Mouse (Mus musculus): ENCODE measurements at regions not wholly inside any gene's neighbourhood (a gene's known extent, or its start where the extent isn't known, plus 50 kb on each side); places are given as distances from the start of the nearest gene placed in this dataset.

- DNase-seq (ENCODE audit: low spot score): no peak
Observed at GRCm38 (mm10) chr11:89147990-89148389, 74.3 kb downstream of the Gm525 start.

DNA sequence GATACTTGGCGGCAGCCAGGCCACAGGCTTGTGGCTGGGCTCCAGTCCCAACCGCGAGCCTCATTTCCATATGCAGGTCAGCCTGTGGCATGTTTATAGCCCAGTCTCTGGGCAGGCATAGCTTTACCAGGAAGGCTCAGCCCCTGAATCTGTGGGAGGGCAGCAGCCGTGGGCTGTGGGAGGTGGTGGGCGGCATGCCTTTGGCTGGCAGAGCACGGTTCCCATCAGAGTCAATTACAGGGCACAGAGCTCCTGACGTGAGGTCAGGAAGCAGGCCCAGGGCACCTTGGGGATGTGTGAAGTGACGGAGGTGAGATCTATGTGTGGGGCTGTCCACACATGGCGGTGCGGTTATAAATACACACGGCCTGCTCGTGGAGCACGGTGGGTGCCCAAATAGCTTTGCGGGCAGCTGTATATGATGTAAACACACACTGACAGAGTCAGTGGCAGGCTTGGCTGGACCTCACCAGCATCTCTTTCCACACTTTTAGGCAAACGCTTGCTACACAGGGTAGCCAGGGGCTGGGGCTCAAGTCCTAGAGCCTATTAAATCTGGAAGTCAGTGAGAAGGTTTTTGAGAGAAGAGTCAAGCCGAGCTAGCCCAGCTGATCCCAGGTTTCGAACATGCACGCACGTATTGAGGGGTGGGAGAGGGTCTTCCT, 71.8 kb downstream of the Gm525 start:
- no peak for DNase-seq (ENCODE audit: low spot score)

DNA sequence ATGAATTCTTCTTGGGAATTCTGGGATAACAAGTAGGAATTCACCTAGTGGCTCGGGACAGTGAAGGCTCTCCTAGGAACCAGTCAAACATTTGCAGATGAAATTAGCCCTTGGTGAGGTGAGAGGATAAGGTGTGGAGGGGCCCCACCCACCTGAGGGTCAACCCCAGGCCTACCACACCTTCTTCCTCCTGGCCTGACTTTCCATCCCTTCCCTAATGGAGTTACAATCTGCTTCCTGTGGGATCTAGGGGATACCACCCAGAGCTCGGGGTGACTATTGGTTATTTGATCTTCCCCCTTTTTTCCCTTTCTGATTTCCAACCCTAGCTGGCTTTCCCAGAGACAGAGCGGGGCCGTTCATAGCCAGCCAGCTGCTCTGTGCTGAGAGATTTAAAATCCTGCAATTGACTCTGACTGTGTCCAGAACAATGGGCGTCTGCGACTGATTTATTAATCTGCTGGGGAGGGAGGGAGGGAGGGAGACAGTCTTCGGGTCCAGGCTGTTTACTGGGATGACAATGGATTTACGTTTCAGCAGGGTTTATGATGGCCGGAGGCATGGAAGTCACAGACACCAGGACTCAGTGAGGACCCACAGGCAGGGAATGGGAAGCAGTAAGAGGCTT, 69.0 kb downstream of the Gm525 start:
- no peak for DNase-seq (ENCODE audit: low spot score)

Data from ovary, postnatal 36 days (tissue).